Mouse (Mus musculus) ES-E14 (cell line): ENCODE data around the gene AW011738. TPM values are rescaled to one million over a fixed set of nuclear protein-coding genes. Genes with fewer than 3 reads are reported as not detected.

Source experiments
- DNase-seq: peaks from one replicate; pipeline ENCODE4 v3.0.0-alpha.2; 2013; ENCODE audit warnings: low read depth, low spot score
- H3K27ac ChIP-seq: 2 replicates; pipeline ENCODE4 v1.5.1; 2012; ENCODE audit warnings: low read depth, mild to moderate bottlenecking, low read length, moderate library complexity, mixed read lengths; ENCODE audit not compliant: poor library complexity, insufficient read depth, severe bottlenecking
- H3K36me3 ChIP-seq: 2 replicates; pipeline ENCODE4 v1.6.1; 2012; ENCODE audit warnings: mild to moderate bottlenecking, low read length, moderate library complexity, mixed read lengths; ENCODE audit not compliant: control insufficient read depth, poor library complexity, insufficient read depth, severe bottlenecking
- H3K4me1 ChIP-seq, 2 experiments: fragments of 150-350 bp in 1 of 2; sonication (generic) in 1 of 2; 2 replicates each; pipeline ENCODE4 v1.6.1; 2012; ENCODE audit warnings: low read length in 2 of 2, mild to moderate bottlenecking in 1 of 2, mixed read lengths in 1 of 2; ENCODE audit not compliant: control insufficient read depth in 2 of 2, insufficient read depth in 2 of 2, poor library complexity in 1 of 2
- H3K4me3 ChIP-seq, 2 experiments: fragments of 150-350 bp in 1 of 2; sonication (generic) in 1 of 2; 2 replicates each; pipeline ENCODE4 v1.5.1; 2012; ENCODE audit warnings: low read length in 2 of 2, low read depth in 1 of 2, mild to moderate bottlenecking in 1 of 2, mixed read lengths in 1 of 2; ENCODE audit not compliant: insufficient read depth in 1 of 2, poor library complexity in 1 of 2, severe bottlenecking in 1 of 2
- H3K9ac ChIP-seq: 2 replicates; pipeline ENCODE4 v1.6.1; 2012; ENCODE audit warnings: low read depth, mild to moderate bottlenecking, low read length, mixed read lengths; ENCODE audit not compliant: poor library complexity, insufficient read depth, severe bottlenecking
- H3K9me3 ChIP-seq: fragments of 150-350 bp; sonication (generic); 2 replicates; pipeline ENCODE4 v1.6.1; 2012; ENCODE audit warnings: low read depth, mild to moderate bottlenecking, low read length; ENCODE audit not compliant: control insufficient read depth, insufficient read depth
- CHD2 ChIP-seq: IDR thresholded peaks from 2 replicates; pipeline ENCODE4 v1.6.1; 2014; ENCODE audit warnings: mild to moderate bottlenecking, low read depth, low read length, inconsistent platforms
- HCFC1 ChIP-seq: IDR thresholded peaks from 2 replicates; pipeline ENCODE4 v1.6.1; 2012; ENCODE audit warnings: low read length, inconsistent platforms, borderline replicate concordance; ENCODE audit not compliant: insufficient read depth
- MAFK ChIP-seq: IDR thresholded peaks from 2 replicates; pipeline ENCODE4 v1.6.1; 2014; ENCODE audit warnings: mild to moderate bottlenecking, low read depth, low read length, inconsistent platforms; ENCODE audit not compliant: insufficient read depth
- ZC3H11A ChIP-seq: IDR thresholded peaks from 2 replicates; pipeline ENCODE4 v1.6.1; 2012; ENCODE audit warnings: low read depth, mild to moderate bottlenecking, inconsistent platforms, low read length, borderline replicate concordance
- ZNF384 ChIP-seq: IDR thresholded peaks from 2 replicates; pipeline ENCODE4 v1.6.1; 2012; ENCODE audit warnings: low read depth, low read length, inconsistent platforms
- in situ Hi-C, 2 experiments: fragments of 600-800 bp; cut with MboI; formaldehyde crosslinking; loops; one replicate each; pipeline ENCODE4 v1.15.1; 2025; ENCODE audit warnings: low sequenced_read_pairs in 2 of 2, inconsistent platforms in 1 of 2; ENCODE audit not compliant: unreplicated experiment in 2 of 2
- total RNA-seq: library from RNA; depleted of rRNA; stranded (reverse); fragments of 300-350 nt; gene quantifications from 2 replicates; pipeline ENCODE4 v1.2.3, GENCODE M21; 2012

Gene AW011738
- total RNA-seq, 1 experiment = 0.27 TPM

DNA sequence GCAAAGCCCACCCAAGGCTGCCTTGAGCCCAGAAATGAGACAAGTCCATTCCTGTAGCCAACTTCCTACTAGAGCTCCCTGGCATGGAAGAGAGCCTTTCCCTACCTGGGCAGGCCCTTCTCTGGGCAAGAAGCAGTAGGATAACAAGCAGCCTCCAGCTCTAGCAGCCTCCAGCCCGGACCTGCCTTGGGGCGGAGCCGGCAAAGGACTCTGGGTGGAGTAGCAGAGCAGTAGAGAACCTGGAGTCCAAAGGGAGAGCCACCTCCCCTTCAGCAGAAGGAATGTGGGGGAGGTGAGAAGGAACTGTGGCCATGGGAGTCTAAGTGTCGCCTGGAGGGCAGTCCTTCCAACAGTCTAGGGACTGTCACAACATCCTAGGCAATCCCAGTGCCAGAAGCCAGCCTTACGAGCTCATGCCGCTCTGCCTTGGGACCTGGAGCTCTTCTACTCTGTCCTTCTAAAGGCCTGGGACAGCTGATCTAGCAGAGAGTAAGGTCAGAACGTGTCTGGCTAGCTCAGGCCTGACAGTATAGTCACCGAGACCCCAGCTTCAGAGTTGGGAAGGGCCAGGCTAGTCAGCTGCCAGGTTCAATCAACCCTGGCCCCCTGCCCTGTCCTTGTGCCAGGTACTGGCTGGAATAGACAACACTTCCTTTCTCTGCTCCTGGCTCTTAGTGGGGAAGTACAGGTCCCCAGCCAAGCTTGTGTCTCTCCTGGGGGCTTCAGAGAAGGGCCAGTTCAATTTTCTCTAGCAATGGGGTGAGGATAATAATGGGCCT is 10.5 kb upstream of the AW011738 start:
- in situ Hi-C loops = no loop called here

GRCm38 (mm10) chr4:156193200-156193590 is 9.9 kb upstream of the AW011738 start:
- H3K9me3 ChIP-seq = no peaks in the 10 kb centered on the region
- TF ChIP-seq CHD2 (peak; percentile 60; the same call in 1 of the 2 replicates), HCFC1 (no peak)
- in situ Hi-C loops = no loop called here
- peak overlapping the region in 1 of 2 experiments; percentile 44; a peak in 2 of 4 replicates for H3K4me3 ChIP-seq
- H3K27ac ChIP-seq = peak overlapping the region; percentile 97
- H3K9ac ChIP-seq = peak overlapping the region; percentile 63; the same call in 1 of the 2 replicates
- peaks cover 25 to 56% of the 10 kb centered on the region in 2 experiments; a peak in 3 of 4 replicates for H3K4me1 ChIP-seq
- peaks cover 35% of the 10 kb centered on the region for H3K36me3 ChIP-seq
- DNase-seq = peak; percentile 77

More for the DNA sequence above, 10.5 kb upstream of the AW011738 start:
- Histone ChIP-seq H3K27ac (peak overlapping the region; percentile 97), H3K4me3 (peak overlapping the region; percentile 38 to 44), H3K9me3 (no peaks in the 10 kb centered on the region), H3K4me1 (peaks cover 25 to 60% of the 10 kb centered on the region in 2 experiments; a peak in 3 of 4 replicates), H3K36me3 (peaks cover 35% of the 10 kb centered on the region), H3K9ac (peak overlapping the region; percentile 63)
- TF ChIP-seq HCFC1 (no peak), MAFK (no peak)
- no peak for DNase-seq

DNA sequence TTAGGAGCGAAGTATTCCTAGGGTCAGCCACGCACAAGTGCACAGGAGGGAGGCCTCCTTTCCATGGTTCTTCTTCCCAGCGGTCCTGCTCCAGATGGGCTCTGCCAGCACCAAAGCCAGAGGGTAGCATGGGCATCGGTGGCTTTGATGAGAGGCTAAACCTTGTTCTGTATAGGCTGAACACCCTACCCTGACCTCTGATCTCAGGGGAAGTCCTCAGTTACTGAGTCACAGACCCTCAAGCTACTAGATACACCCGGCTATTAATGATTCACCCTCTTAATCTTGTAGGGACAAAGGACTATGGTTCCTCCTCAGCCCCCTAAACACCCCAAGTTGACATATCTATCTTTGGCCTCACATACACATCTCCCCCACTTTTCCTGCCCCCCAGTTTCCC is 9.2 kb upstream of the AW011738 start:
- Histone ChIP-seq H3K27ac (peak overlapping the region; percentile 97; the same call in 1 of the 2 replicates), H3K9me3 (no peaks in the 10 kb centered on the region), H3K36me3 (peaks cover 35% of the 10 kb centered on the region), H3K4me3 (no peak overlapping the region), H3K9ac (no peak overlapping the region), H3K4me1 (peaks cover 22 to 58% of the 10 kb centered on the region in 2 experiments; a peak in 3 of 4 replicates)
- no peak for DNase-seq
- TF ChIP-seq ZNF384 (no peak), ZC3H11A (no peak), MAFK (no peak), CHD2 (no peak), HCFC1 (no peak)
- in situ Hi-C loops = no loop called here

DNA sequence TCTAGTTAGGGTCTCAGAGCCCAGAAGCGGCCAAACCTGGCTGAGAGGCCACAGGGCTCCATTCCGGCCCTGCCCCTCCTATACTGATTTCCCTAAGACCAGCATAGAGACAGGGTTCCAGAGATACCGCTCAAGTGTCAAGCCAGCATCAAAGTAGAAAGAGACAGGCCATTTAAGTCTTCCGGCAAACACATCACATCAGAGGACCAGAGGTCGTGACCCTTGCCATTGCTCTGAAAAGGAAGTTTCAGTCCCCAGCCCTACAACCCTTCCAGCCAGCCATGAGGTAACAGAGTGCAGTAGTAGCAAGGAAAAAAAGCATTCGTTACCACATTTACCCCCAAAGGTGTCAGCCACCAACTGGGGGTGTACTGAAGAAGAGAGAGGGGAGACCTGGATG is 8.8 kb upstream of the AW011738 start:
- in situ Hi-C loops = no loop called here
- peaks cover 35% of the 10 kb centered on the region for H3K36me3 ChIP-seq
- TF ChIP-seq ZC3H11A = no peak
- TF ChIP-seq HCFC1 = no peak
- TF ChIP-seq ZNF384 = no peak
- TF ChIP-seq CHD2 = no peak
- TF ChIP-seq MAFK = no peak
- no peaks in the 10 kb centered on the region for H3K9me3 ChIP-seq
- H3K9ac ChIP-seq = no peak overlapping the region
- no peak overlapping the region for H3K4me3 ChIP-seq
- H3K27ac ChIP-seq = no peak overlapping the region
- peaks cover 22 to 58% of the 10 kb centered on the region in 2 experiments; a peak in 3 of 4 replicates for H3K4me1 ChIP-seq
- DNase-seq = no peak
